Mouse (Mus musculus): Measurements from ENCODE around the gene Fate1.
"Not testable (repeated sequence)": the region's sequence is repeated elsewhere in the genome, so short reads cannot be mapped to it uniquely, and the experiment has no call there.

Fate1 gene

DNA sequence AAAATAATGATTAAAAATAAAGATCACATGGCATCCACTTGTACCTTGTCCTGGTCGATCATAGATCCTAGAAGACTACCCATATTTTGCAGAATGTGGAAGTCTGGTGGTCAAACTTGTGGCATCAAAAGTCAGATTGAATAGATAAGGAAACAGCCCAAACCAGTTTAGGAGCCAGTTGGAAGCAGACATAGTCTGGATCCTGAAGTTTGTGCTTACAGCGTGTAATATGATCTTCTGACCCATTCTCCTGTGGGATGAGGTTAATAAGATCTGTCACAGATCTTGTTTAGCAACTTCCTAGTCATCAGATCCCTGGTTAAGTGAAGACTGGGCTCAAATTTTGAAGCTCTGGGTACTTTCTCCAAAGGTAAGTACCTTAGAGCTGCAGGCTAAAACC, at the start of gene Fate1:
TSS of gene Fate1 (plus strand) at position 301 of the 400 bp plus-strand sequence.
- DNase-seq (ENCODE audit: extremely low read depth, low read depth), result no peak

DNA sequence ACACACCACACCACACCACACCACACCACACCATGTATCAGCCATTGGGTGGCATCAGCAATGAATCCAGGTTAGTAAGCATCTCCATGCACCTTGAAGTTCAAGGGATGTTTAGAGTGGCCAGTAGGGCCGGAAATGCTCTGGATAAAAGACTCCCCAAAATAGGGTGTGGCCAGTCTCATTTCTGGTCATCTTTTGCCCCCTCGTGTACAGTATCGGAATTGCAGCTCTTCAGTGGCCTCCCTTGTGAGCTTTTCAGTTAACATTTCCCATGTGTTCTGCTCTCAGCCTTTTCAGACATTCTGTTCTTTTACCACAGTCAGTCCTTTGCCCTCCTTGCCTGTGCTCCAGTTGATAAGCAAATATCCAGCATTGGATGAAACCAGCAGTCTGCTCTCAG, 26.2 kb upstream of the Fate1 start:
- DNase-seq (ENCODE audit: extremely low read depth, low read depth), result peak; percentile 8

DNA sequence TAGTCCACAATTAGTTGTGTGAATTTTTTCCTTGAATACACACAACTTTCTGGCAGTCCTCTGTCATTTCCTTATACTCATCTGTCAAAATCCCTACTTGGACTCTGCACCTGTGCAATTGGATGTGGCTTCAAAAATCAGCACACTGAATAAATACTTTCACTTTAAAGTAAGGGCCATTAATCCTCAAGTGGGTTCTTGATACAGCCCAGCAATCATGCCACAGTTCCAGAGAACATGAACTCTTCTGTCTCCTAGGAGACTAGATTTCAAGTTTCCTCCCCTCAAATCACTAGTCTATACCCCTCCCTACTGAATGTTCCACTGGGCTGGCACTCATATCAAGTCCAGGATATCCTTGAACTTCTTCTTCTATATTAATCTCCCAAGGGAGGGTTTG, 14.4 kb upstream of the Fate1 start:
- DNase-seq (ENCODE audit: extremely low read depth, low read depth), result no peak

DNA sequence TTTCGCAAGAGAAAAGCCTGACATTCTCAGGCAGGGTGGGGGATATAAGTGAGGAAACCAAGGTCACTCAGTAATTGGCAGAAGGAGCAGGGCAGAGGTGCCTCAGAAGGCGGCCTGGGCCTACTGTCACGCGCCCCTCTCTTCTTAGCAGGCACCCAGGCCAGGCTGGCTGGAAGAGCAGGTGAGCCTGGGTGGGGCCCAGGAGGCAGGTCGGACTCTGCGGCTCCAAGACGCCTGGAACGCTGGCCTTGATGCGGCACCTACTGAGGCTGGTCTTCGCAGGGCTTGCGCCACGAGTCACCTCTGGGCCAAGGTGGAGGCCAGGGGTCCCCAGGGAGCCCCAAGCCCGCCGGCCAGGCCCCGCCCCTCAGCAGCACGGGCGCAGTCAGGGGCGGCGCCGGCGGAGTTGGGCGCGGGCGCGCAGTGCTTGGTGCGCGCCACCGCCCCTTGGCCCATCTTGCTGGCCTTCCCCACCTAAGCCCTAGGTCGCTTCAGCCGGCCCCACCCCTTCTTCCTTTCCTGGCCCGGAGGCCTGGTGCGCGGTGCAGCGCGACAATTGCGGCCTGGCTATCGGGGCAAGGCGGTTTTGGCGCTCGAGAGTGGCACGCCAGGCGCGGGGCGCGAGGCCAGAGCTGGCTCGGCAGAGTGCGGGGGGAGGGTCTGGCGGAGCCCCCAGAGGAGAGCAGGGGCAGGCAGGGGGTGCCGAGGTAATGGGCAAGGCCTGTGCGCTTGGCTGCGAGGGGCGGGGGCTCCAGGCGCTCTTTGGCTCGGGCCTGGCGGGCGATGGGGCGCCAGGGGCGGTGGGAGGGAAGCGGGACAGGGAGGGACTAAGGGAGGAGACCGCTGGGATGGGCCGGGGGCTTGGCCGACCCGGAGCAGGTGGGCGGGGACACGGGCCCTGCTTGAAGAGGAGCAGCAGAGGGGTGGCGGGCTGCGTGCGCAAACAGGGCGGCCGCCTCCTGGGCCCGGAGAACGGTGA, 10.4 kb upstream of the Fate1 start, which contains the start of gene Prrg3:
TSS of gene Prrg3 (plus strand) at position 552 of the 979 bp plus-strand sequence.
- DNase-seq (ENCODE audit: extremely low read depth, low read depth), result no peak

DNA sequence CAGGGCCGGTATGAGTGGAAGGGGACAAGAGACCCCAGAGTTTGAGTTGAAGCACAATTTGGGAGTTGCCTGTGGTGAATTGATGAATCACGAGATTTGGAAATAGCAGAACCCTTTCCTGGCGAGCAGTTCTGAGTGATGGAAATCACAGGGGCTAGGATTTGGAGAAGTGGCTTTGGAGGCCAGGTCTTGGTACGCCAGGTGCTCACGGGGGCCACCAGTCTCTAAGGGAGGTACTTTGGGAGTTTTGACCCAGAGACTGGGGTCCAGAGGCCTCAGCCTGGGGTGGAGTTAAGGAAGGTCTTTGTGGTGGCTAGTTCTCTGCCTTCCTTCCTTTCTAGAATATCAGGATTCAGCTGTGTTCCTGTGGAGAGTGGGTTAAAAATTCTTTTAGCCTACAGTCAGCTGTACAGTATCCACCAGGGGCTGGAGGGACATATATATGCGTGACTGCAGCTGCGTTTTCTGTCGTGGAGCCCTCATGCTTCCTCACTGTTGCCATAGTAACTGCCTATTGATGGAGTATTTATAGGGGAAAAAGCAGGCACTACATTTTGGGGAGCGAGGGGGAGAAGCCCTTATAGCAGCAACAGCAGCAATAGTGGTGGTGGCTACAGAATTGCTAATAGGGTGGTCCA, 9.4 kb upstream of the Fate1 start:
- no peak for DNase-seq (ENCODE audit: extremely low read depth, low read depth)

DNA sequence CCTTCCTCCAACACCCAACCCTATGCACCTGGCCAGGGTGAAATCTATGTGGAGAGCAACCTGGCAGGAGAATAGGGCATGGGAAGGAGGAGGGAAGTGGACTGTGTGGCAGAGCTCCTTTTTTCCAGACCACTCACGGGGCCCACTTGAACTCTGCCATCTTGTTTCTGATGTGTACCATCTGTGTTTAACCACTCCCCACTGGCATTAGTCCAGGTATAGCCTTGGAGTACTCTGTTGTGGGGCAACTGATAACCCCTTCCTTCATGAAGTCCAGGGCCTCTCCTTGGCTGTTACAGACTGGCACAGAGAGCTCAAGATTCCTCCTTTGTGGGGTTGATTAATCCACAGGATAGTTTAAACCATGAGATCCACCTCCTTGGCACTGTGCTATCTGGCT, 4.6 kb upstream of the Fate1 start:
- DNase-seq (ENCODE audit: extremely low read depth, low read depth), result no peak

DNA sequence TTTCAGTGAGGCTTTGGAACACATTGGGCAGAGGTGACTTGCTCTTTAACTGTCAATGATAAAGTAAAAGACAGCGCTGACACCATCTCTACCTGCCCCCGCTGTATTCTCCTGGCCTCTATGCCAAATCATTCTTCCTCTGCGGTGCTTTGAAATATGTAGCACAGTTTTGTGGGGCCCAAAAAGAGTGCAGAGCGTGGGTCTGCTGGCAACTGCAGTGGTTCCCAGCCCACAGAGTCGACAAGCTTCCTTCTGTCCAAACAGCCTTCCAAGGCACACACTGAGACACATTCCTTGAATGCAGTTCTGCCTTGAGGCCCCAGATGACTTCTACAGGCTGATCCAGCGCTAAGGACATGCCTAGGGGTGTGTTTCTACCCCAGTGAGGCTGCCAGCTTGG, 4.0 kb upstream of the Fate1 start:
- no peak for DNase-seq (ENCODE audit: extremely low read depth, low read depth)

DNA sequence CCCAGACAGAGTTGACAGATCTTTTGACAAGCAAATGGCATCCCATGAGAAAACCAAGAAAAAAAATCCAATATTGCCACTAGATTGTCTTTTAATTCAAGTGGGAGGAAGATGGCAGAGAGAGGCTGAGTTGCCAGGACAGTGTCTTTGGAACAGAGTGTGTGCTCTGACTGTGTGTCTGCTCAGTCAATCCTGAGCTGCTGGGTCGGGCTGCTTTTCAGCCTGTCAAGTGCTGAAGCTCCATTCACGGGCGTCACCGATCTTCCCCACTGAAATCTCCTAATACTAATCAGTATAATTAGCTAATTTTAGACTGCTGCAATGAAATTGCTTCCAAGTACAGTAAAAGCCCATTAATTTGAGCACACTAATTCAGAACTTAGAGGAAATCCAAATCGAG, 1.5 kb upstream of the Fate1 start:
- DNase-seq (ENCODE audit: extremely low read depth, low read depth), result no peak

DNA sequence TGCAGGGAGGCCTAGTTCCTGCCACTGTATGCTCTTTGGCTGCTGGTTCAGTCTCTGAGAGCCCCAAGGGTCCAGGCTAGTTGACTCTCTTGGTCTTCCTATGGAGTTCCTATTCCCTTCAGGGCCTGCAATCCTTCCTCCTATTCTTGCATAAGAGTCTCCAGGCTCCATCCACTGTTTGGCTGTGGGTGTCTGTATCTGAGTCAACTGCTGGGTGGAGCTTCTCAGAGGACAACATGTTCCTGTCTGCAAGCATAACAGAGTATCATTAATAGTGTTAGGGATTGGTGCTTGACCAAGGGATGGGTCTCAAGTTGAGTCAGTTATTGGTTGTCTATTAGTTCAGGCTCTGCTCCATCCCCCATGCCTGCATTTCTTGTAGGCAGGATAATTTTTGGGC, 4.9 kb downstream of the Fate1 start:
- DNase-seq (ENCODE audit: extremely low read depth, low read depth), result not testable (repeated sequence)

DNA sequence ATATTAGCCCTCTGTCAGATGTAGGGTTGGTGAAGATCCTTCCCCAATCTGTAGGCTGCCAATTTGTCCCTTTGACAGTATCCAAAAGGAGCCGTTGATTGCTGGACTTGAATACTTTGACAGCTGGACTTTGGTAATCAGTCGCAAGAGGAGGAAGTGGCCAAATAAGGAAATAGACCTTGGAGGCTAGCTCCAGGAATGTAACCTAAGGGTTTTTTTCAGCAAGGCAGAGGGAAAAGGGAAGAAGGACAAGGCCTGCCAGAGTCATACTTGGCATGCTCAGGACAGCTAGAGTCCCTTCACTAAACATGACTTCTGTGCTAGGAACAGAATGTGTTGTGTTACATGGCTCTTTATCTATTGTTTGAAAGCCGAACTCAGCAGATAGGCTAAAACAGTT, 7.7 kb downstream of the Fate1 start:
- no peak for DNase-seq (ENCODE audit: extremely low read depth, low read depth)

DNA sequence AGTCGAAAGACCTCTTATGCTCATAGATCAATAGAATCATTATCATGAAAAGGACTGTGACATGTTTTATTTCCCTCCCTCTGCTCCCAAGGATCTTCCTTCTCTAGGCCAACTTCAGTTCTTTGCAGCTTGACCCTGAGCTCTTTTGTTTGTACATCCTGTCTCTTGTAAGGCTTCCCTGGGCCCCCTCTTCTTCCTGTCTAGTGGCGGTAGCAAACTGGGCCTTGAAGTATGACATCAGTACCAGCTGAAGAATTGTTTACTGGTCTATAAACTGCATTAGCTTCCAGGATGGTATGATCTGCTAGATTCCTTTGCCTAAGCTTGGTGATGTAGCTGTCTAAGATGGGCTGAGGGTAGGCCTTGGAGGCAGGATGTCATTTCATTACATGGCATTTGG, 8.5 kb downstream of the Fate1 start:
- no peak for DNase-seq (ENCODE audit: extremely low read depth, low read depth)

DNA sequence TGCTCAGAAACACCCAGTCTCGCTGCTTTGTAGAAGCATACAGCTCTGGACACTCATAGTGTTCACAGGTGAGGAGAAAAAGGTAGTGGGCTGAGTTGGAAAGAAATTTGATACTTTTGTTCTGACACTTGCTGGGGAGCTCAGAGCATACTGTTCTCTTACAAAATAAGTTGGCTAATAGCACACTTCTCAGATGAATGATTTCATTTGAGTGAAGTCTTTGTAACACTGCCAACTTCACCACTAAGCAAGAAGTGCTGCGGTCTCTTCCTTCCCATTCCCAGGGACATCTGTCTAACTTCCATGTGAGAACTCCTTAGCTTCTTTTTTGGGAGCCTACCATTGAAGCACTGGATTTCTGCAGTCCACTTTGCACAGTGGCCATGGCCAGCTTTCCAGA, 10.4 kb downstream of the Fate1 start:
- no peak for DNase-seq (ENCODE audit: extremely low read depth, low read depth)

DNA sequence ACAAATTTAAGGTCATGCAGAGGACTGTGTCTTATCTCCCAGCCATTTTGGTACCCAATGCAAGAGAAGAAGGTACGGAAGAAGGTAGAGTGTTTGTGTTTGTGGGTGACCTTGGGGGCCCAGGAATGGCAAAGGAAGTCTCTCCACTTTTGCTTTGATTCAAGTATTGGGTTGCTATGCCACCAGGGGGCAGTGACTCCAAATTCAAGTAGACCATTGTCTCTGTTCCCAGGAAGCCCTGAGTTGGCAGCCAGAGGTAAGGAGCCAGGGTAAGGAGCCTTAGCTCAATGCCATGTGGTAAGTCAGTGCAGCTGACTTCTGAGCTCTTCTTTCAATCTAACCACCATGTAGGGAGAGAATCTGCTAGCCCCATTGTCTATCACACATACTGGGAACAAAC, 11.0 kb downstream of the Fate1 start:
- no peak for DNase-seq (ENCODE audit: extremely low read depth, low read depth)

DNA sequence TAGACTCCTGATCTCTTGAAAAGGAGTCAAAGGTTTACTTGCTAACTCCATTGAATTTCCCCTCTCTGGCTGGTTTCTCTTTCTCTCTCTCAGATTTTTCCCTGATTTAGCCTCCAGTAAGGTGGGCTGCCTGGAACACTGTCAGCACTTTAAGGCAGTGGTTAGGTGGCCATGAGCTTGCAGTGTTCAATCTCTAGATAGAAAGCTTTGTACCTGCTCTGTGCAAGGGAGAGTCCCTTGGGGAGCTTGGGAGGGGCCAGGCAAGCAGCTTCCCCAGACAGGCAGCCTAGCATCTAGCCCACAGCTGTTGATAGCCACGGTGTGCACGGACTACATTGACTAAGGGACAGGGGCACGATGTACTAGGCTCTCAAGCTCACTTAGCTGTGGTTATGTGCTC, 18.8 kb downstream of the Fate1 start, which contains the start of gene Cnga2:
TSS of gene Cnga2 (plus strand) at position 301 of the 400 bp plus-strand sequence.
- DNase-seq (ENCODE audit: extremely low read depth, low read depth), result no peak

DNA sequence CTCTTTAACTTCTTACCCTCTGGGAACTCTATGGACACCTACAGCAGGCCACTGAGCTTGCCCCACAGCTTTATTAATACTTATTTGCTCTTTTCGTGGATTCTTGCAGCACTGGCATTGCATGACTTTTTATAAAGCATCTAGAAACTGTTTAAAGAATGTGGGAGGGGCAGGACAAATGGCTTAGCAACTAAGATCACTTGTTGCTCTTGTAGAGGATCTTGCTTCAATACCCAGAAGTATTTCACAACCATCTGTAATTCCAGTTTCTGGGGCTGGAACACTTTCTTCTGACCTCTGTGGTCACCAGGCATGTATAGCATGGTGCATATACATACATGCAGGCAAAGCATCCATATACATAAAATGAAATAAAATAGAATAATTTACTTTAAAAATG, 23.2 kb downstream of the Fate1 start:
- no peak for DNase-seq (ENCODE audit: extremely low read depth, low read depth)

DNA sequence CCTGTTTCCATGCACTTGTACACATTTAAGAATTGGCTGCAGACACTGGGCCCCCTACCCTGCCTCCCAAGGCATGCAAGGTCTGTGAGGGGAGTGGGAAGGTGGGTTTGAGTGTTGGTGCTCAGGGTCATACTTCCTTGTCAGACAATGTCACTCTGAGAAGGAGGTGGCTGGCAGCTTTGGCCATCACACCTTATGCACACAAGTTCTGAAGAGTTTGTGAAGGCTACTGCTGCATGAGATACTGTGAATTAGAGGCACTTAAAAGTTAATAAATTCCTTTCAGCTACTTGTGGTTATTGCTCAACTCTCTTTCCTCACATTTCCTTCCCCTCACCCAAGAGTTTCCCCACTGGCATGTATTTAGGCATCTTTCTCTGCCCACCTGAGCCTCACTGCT, 37.1 kb downstream of the Fate1 start:
- no peak for DNase-seq (ENCODE audit: extremely low read depth, low read depth)

DNA sequence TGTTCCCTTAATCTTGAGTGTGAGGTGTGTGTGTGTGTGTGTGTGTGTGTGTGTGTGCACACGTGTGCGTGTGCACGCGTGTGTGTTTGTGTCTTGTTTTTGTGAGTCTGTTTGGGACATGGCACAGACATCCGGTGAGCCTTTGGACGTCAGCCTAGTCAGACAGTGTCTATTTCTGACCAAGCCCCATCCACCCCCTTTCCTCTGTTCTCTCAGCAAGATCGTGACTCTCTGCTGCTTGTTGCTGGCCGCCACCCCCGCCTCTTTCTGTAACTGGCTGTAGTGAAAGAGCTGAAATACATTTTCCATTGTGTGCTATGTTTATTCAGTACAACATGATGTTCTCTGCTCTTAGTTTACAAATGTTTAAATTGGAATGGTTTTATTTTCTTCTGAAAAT, 39.5 kb downstream of the Fate1 start:
- no peak for DNase-seq (ENCODE audit: extremely low read depth, low read depth)

DNA sequence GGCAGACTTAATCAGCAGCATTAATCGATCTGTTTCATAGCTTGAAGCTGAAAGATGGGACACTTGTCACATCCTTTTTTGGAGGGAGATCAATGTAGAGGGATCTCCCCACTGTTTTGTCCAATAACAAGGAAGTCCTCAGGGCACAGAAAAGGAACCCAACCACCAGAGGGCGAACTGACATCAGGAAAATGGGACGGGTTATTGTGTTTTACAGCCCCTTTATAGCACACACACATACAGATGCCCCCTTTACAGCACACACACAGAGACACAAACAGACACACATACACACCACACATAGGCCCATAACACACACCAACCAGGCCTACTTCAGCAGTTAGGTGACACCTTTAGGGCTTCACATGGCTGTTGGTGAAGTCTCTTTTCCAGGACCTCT, 40.0 kb downstream of the Fate1 start:
- no peak for DNase-seq (ENCODE audit: extremely low read depth, low read depth)

DNA sequence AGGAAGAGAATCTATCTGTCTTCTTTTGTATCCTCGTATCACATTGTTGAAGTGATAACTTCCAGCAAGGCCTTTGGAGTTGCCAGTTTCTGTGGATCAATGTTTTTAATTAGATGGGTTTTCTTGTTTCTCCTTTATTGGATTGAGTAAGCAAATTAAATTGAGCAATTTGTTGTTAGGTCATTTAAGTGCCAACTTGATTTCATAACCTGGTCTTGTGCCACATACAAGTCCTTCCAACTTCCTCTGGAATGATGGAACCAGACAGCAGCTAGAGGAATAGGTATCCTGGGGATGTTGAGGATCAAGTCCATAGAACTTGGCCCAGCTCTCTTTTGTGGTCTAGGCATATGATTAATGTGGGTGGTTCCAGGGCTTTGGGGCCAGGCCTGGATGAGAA, 49.5 kb downstream of the Fate1 start:
- DNase-seq (ENCODE audit: extremely low read depth, low read depth), result no peak

DNA sequence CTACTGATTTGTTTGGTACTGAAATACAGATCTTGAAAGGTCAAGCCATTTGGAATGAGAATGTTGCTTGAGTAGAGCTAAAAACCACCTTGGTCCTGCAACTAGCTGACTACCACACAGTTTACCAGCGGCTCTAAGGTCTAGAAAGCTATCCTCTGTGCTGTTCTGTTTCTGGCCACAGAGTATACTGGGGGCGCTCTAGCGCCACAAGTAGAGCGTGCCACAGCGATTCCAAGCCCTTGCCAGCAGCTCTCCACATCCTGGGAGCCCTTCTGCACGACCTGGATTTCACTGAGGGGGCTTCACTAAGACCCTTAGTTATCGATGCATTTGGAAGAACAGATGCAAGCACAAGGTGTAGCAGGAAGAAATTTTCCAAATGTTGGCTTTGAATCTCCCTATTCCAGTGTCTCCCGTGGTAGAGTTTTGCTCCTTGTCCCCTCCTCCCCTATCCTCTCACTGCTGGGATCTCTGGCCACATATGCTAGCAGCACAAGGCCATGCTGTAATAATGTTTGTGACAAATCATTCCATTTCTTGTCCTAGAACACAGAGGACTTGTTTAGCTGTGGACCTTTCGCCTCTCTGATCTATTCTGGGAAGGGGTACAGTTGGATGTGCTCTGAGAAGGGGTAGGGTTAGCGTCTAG, 50.1 kb downstream of the Fate1 start:
- no peak for DNase-seq (ENCODE audit: extremely low read depth, low read depth)

DNA sequence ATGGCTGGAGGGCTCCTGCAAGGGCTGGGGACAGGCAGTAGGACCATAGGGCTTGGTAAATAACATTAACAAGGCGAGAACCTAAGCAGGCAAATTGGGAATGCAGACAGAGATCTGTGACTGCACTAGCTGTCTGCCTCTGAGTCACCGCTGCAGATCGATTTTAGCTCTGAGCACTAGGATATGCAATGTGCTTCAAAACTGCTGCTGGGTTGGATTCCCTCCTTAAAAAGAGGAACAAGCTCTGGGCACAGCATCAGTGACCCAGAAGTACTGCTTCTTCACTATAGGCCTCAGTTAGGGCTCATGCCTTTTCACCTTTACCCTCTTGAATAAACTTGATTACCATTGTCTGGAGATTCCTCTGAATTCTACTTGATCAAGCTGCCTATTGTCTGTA, 50.8 kb downstream of the Fate1 start:
- no peak for DNase-seq (ENCODE audit: extremely low read depth, low read depth)

Data from MEL-GATA-1-ER (cell line).